In the genomic region with DNA sequence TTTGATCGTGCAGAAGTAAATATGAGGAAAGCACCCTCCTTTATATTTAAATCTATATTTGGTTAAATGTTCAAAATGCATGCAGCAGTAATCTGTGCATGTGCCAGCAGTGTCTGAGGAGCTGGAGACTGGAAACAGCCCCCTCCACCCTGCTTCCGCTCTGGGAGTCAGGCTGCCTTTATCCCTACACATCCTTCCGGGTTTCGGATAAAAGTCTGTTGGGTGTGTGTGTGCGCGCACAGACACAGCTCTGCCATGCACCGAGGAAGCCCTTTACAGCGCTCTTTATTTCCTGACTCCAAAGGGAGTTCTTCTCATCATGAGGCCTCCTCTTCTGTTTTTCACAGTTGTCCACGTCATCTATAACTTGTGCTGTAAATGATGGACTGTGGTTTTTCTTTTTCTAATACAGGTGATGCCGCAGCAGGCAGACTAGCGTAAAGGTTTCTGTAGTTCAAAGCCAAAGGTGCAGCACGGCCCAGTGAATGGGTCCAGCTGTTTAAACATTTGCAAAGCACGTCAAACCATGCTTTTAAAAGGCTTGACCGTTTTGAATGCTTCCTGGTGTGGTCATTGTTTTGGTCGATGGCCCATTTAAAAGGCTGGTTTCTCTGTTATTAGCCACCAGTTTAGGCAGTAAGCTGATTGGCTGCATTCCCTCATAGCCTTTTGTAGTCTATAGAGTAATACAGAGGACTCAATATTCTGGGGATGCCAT, we compare ENCODE assay signal across 16 mouse cellular contexts.
A peak's percentile ranks its signal among the peaks of the same experiment; 100 is the strongest.
DNase-seq lines count a peak whose midpoint lies in the region; ATAC-seq lines count a peak whose summit lies in the region.
"Had no signal": no experiment of that assay in that cellular context is flagged by ENCODE, and none has a peak within 500 bp of the region (broad histone marks: within the 10 kb centered on the region; RNA-seq: fewer than 3 reads in every experiment).

No protein-coding gene starts in this region.

- H3K27ac ChIP-seq in forebrain, embryonic 10.5 days = peak overlapping the region; percentile 25; the same call in 1 of the 2 replicates
- no peak overlapping the region for H3K27ac ChIP-seq in forebrain, embryonic 12.5 days
- peak overlapping the region; percentile 45; the same call in 1 of the 2 replicates for H3K27ac ChIP-seq in midbrain, embryonic 15.5 days
- H3K27ac ChIP-seq in midbrain, embryonic 16.5 days (ENCODE audit: low read length) = no peak overlapping the region
- H3K27ac ChIP-seq: embryonic facial prominence, embryonic 13.5 days; intestine, embryonic 15.5 days; liver, embryonic 14.5 days had no signal

- no peak overlapping the region for H3K4me2 ChIP-seq in forebrain, embryonic 12.5 days
- no peak overlapping the region for H3K4me2 ChIP-seq in midbrain, embryonic 15.5 days
- no peak overlapping the region for H3K4me2 ChIP-seq in midbrain, embryonic 16.5 days (ENCODE audit: low read length)
- H3K4me2 ChIP-seq: embryonic facial prominence, embryonic 13.5 days; heart, embryonic 12.5 days; intestine, embryonic 15.5 days had no signal

- intact Hi-C loops in gastrocnemius, postnatal 14 days (cut with DNase I; ENCODE audit: low total_unique reads) = no loop called here

- H3K36me3 ChIP-seq in forebrain, embryonic 10.5 days (replicated peaks) = peaks cover 21% of the 10 kb centered on the region
- peaks cover 9% of the 10 kb centered on the region for H3K36me3 ChIP-seq in forebrain, embryonic 12.5 days (replicated peaks)
- H3K36me3 ChIP-seq in midbrain, embryonic 15.5 days (replicated peaks) = no peaks in the 10 kb centered on the region
- H3K36me3 ChIP-seq in midbrain, embryonic 16.5 days (ENCODE audit: control insufficient read depth, insufficient read depth, low read length) = no peaks in the 10 kb centered on the region

- H3K9me3 ChIP-seq in forebrain, embryonic 10.5 days = no peaks in the 10 kb centered on the region
- H3K9me3 ChIP-seq in forebrain, embryonic 12.5 days = no peaks in the 10 kb centered on the region
- H3K9me3 ChIP-seq in midbrain, embryonic 15.5 days = no peaks in the 10 kb centered on the region
- H3K9me3 ChIP-seq in midbrain, embryonic 16.5 days (replicated peaks; ENCODE audit: control insufficient read depth, low read length, poor library complexity, severe bottlenecking) = no peaks in the 10 kb centered on the region
- H3K9me3 ChIP-seq: embryonic facial prominence, embryonic 13.5 days; heart, embryonic 12.5 days; intestine, embryonic 15.5 days had no signal

- no peak overlapping the region for H3K4me3 ChIP-seq in forebrain, embryonic 10.5 days
- no peak overlapping the region for H3K4me3 ChIP-seq in forebrain, embryonic 12.5 days (replicated peaks)
- H3K4me3 ChIP-seq in midbrain, embryonic 15.5 days = no peak overlapping the region
- no peak overlapping the region for H3K4me3 ChIP-seq in midbrain, embryonic 16.5 days (ENCODE audit: low read depth, low read length)
- H3K4me3 ChIP-seq: embryonic facial prominence, embryonic 13.5 days; heart, embryonic 12.5 days; intestine, embryonic 15.5 days; myocyte had no signal

- 69% methylated on average over 15 of the region's 15 CpGs for WGBS in forebrain, embryonic 10.5 days
- 55% methylated on average over 15 of the region's 15 CpGs for WGBS in forebrain, embryonic 12.5 days
- WGBS in midbrain, embryonic 15.5 days = 59% methylated on average over 15 of the region's 15 CpGs
- WGBS in midbrain, embryonic 16.5 days = 50% methylated on average over 15 of the region's 15 CpGs

- H3K27me3 ChIP-seq in forebrain, embryonic 10.5 days (ENCODE audit: poor library complexity, severe bottlenecking) = no peaks in the 10 kb centered on the region
- H3K27me3 ChIP-seq in forebrain, embryonic 12.5 days = no peaks in the 10 kb centered on the region
- no peaks in the 10 kb centered on the region for H3K27me3 ChIP-seq in midbrain, embryonic 15.5 days (replicated peaks)
- H3K27me3 ChIP-seq in midbrain, embryonic 16.5 days (ENCODE audit: control insufficient read depth, insufficient read depth, low read depth, low read length) = no peaks in the 10 kb centered on the region
- H3K27me3 ChIP-seq: embryonic facial prominence, embryonic 13.5 days; heart, embryonic 12.5 days; intestine, embryonic 15.5 days had no signal

- peaks cover 25% of the 10 kb centered on the region for H3K4me1 ChIP-seq in forebrain, embryonic 10.5 days
- peaks cover 14% of the 10 kb centered on the region for H3K4me1 ChIP-seq in forebrain, embryonic 12.5 days
- no peaks in the 10 kb centered on the region for H3K4me1 ChIP-seq in midbrain, embryonic 15.5 days
- no peaks in the 10 kb centered on the region for H3K4me1 ChIP-seq in midbrain, embryonic 16.5 days (ENCODE audit: control insufficient read depth, insufficient read depth, low read length)

- ATAC-seq in forebrain, embryonic 12.5 days (ENCODE audit: low FRiP score) = no peak
- 0 out of 2 replicates have a peak, but pooled peaks have one; percentile 53 for ATAC-seq in midbrain, embryonic 15.5 days (replicated peaks)
- no peak for ATAC-seq in midbrain, embryonic 16.5 days
- ATAC-seq: intestine, embryonic 15.5 days had no signal

- DNase-seq in forebrain, embryonic 10.5 days (ENCODE audit: extremely low spot score, low spot score) = no peak
- peak; percentile 50 for DNase-seq in kidney, postnatal 10 days
- DNase-seq in kidney, postnatal 25 days = no peak
- DNase-seq in gastrocnemius, postnatal 14 days = no peak
- no peak for DNase-seq in embryo, embryonic 10 days (ENCODE audit: low spot score)
- DNase-seq: gastrocnemius, postnatal 10 days; right cerebral cortex, adult 18-20 months; thymus, postnatal 25 days had no signal

- no peak overlapping the region for H3K9ac ChIP-seq in forebrain, embryonic 12.5 days
- no peak overlapping the region for H3K9ac ChIP-seq in midbrain, embryonic 15.5 days
- no peak overlapping the region for H3K9ac ChIP-seq in midbrain, embryonic 16.5 days (ENCODE audit: low read depth, low read length)
- H3K9ac ChIP-seq: embryonic facial prominence, embryonic 13.5 days; heart, embryonic 12.5 days; intestine, embryonic 15.5 days; liver, embryonic 14.5 days had no signal

Comparison
In these comparisons a context has a peak if more than half of its experiments do, and no peak if none do; other contexts are left out.
1. H3K27ac ChIP-seq: peak in forebrain, embryonic 10.5 days (single experiment) and midbrain, embryonic 15.5 days (single experiment); none in forebrain, embryonic 12.5 days (single experiment) and midbrain, embryonic 16.5 days (single experiment).